Mouse (Mus musculus) cerebellum, adult 2 months (tissue): ENCODE data around the gene Cemip2.

Source experiments
- CTCF ChIP-seq: fragments of 200-500 bp; IDR thresholded peaks from 2 replicates; pipeline ENCODE4 v1.5.1; 2011; ENCODE audit warnings: low read depth, mild to moderate bottlenecking, control low read depth, low read length, moderate library complexity, borderline replicate concordance; ENCODE audit not compliant: insufficient read depth
- POLR2A ChIP-seq: fragments of 200-500 bp; IDR thresholded peaks from 2 replicates; pipeline ENCODE4 v1.6.1; 2011; ENCODE audit warnings: low read length, control low read depth, borderline replicate concordance; ENCODE audit not compliant: insufficient read depth

- no peak for TF ChIP-seq POLR2A
- TF ChIP-seq CTCF: no peak
Measured at GRCm38 (mm10) chr19:21794569-21794968, 16.4 kb downstream of the Cemip2 start.
